Mouse (Mus musculus): Measurements from ENCODE around the gene Wdr83.

Wdr83 gene

GRCm38 (mm10) chr8:85076993-85077392 lies 4.1 kb downstream of the Wdr83 start:
- DNase-seq (ENCODE audit: low spot score in 2 of 2) = peak; percentile 60 to 78

GRCm38 (mm10) chr8:85076001-85076400 lies 5.1 kb downstream of the Wdr83 start:
- DNase-seq (ENCODE audit: low spot score in 2 of 2) = no peak

GRCm38 (mm10) chr8:85074617-85075016 lies 6.5 kb downstream of the Wdr83 start:
- DNase-seq (ENCODE audit: low spot score in 2 of 2) = no peak

GRCm38 (mm10) chr8:85074167-85074566 lies 6.9 kb downstream of the Wdr83 start:
- DNase-seq (ENCODE audit: low spot score in 2 of 2) = no peak

- DNase-seq (ENCODE audit: low spot score in 2 of 2) = no peak
These were observed 8.0 kb downstream of the Wdr83 start for GRCm38 (mm10) chr8:85073041-85073612.

GRCm38 (mm10) chr8:85072364-85072929 lies 8.7 kb downstream of the Wdr83 start:
- no peak for DNase-seq (ENCODE audit: low spot score in 2 of 2)

GRCm38 (mm10) chr8:85071514-85072281 lies 9.4 kb downstream of the Wdr83 start, which contains the start of gene Dhps:
Dhps (plus strand) TSS chr8:85071757.
- peak; percentile 83 to 84 for DNase-seq (ENCODE audit: low spot score in 2 of 2)

GRCm38 (mm10) chr8:85071041-85071440 lies 10.1 kb downstream of the Wdr83 start:
- no peak for DNase-seq (ENCODE audit: low spot score in 2 of 2)

- DNase-seq (ENCODE audit: low spot score in 2 of 2) = no peak
These were observed 13.1 kb downstream of the Wdr83 start, which contains the start of gene Gm5741 for GRCm38 (mm10) chr8:85067982-85068381. Gm5741 (minus strand) TSS chr8:85067982.

GRCm38 (mm10) chr8:85067155-85067554 lies 14.0 kb downstream of the Wdr83 start:
- DNase-seq (ENCODE audit: low spot score in 2 of 2) = no peak

GRCm38 (mm10) chr8:85065213-85065612 lies 15.9 kb downstream of the Wdr83 start:
- DNase-seq (ENCODE audit: low spot score in 2 of 2) = no peak

GRCm38 (mm10) chr8:85062603-85063002 lies 18.5 kb downstream of the Wdr83 start:
- DNase-seq (ENCODE audit: low spot score in 2 of 2) = no peak

GRCm38 (mm10) chr8:85059879-85060616 lies 21.1 kb downstream of the Wdr83 start, which contains the start of gene Fbxw9:
Fbxw9 (plus strand) TSS chr8:85060055.
- peak; percentile 80 for DNase-seq (ENCODE audit: low spot score in 2 of 2)

- no peak for DNase-seq (ENCODE audit: low spot score in 2 of 2)
These were observed 23.7 kb downstream of the Wdr83 start for GRCm38 (mm10) chr8:85057367-85057766.

GRCm38 (mm10) chr8:85043619-85044018 lies 37.5 kb downstream of the Wdr83 start:
- no peak for DNase-seq (ENCODE audit: low spot score in 2 of 2)

- peak; percentile 70 to 71 for DNase-seq (ENCODE audit: low spot score in 2 of 2)
These were observed 43.2 kb downstream of the Wdr83 start for GRCm38 (mm10) chr8:85037681-85038531.

GRCm38 (mm10) chr8:85037366-85037680 lies 43.8 kb downstream of the Wdr83 start:
- DNase-seq (ENCODE audit: low spot score in 2 of 2) = no peak

GRCm38 (mm10) chr8:85036718-85037365 lies 44.3 kb downstream of the Wdr83 start, which contains the start of gene Tnpo2:
Tnpo2 (plus strand) TSS chr8:85036915.
- peak; percentile 82 to 85 for DNase-seq (ENCODE audit: low spot score in 2 of 2)

- DNase-seq (ENCODE audit: low spot score in 2 of 2) = no peak
These were observed 44.8 kb downstream of the Wdr83 start for GRCm38 (mm10) chr8:85036381-85036717.

- DNase-seq (ENCODE audit: low spot score in 2 of 2) = peak; percentile 24 to 27
These were observed 45.3 kb downstream of the Wdr83 start for GRCm38 (mm10) chr8:85035728-85036310.

Data from thymus, postnatal 10 days (tissue).